Mouse (Mus musculus) CH12.LX (cell line): Measurements from ENCODE around the gene Gm20521.

Experiments
- CTCF ChIP-seq, 2 experiments: IDR thresholded peaks in 1 of 2; conservative IDR thresholded peaks in 1 of 2; 2 replicates each; pipeline ENCODE4 v1.5.1; 2011 to 2012; ENCODE audit warnings: low read depth in 2 of 2, low read length in 2 of 2, improper control_type of control experiment in 1 of 2, inconsistent platforms in 1 of 2, mild to moderate bottlenecking in 1 of 2, moderate library complexity in 1 of 2
- E2F4 ChIP-seq: IDR thresholded peaks from 2 replicates; pipeline ENCODE4 v1.6.1; 2011; ENCODE audit warnings: low read depth, low read length, improper control_type of control experiment; ENCODE audit not compliant: insufficient replicate concordance
- ETS1 ChIP-seq: conservative IDR thresholded peaks from 2 replicates; pipeline ENCODE4 v1.6.1; 2012; ENCODE audit warnings: low read depth, mild to moderate bottlenecking, inconsistent platforms, low read length, improper control_type of control experiment, moderate library complexity
- NELFE ChIP-seq: IDR thresholded peaks from 2 replicates; pipeline ENCODE4 v1.6.1; 2011; ENCODE audit warnings: low read depth, low read length, improper control_type of control experiment
- NRF1 ChIP-seq: IDR thresholded peaks from 2 replicates; pipeline ENCODE4 v1.6.1; 2014; ENCODE audit warnings: low read depth, mild to moderate bottlenecking, inconsistent platforms, low read length, improper control_type of control experiment, moderate library complexity
- TBP ChIP-seq: conservative IDR thresholded peaks from 2 replicates; pipeline ENCODE4 v1.6.1; 2011; ENCODE audit warnings: low read depth, low read length, improper control_type of control experiment
- UBTF ChIP-seq: IDR thresholded peaks from 2 replicates; pipeline ENCODE4 v1.6.1; 2012; ENCODE audit warnings: low read depth, mild to moderate bottlenecking, inconsistent platforms, low read length, improper control_type of control experiment, moderate library complexity
- ZNF384 ChIP-seq: IDR thresholded peaks from 2 replicates; pipeline ENCODE4 v1.6.1; 2012; ENCODE audit warnings: low read depth, low read length, improper control_type of control experiment, inconsistent platforms

- TF ChIP-seq ETS1 (no peak), NRF1 (no peak), CTCF (conservative IDR thresholded peaks at IDR 0.05 in 1 of 2, IDR thresholded peaks at IDR 0.05 in 1 of 2; ENCODE audit: low read depth in 2 of 2, low read length in 2 of 2) (no peak), NELFE (no peak), E2F4 (no peak), ZNF384 (no peak), UBTF (no peak), TBP (no peak)
These were observed 58.1 kb downstream of the Gm20521 start for GRCm38 (mm10) chr14:54941024-54941978.
